Mouse (Mus musculus): ENCODE measurements around the gene Gm6592.
"Not testable (repeated sequence)": the region's sequence is repeated elsewhere in the genome, so short reads cannot be mapped to it uniquely, and the experiment has no call there.

The Gm6592 gene

DNA sequence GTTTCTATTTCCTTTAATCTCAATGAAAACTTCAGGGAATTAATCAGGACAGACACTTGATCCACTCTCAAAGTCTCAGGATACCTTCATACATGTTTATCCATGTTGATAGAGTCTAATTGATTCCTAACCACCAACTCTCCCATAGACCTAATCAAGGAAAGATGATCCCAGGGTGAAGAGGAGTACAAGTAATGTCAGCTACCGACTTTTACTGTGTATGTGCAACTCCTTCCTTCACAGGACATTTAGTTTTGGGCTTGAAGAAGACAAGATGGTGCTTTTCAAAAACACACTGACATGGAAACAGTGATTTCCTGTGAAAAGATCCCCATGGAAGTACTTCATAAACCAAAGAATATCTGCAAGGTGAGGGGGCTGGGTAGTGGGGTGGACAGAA, at the start of gene Gm6592:
Gm6592 (plus strand) TSS at position 301 of the 400 bp plus-strand sequence.
- no peak for DNase-seq (ENCODE audit: low read depth, low spot score)

DNA sequence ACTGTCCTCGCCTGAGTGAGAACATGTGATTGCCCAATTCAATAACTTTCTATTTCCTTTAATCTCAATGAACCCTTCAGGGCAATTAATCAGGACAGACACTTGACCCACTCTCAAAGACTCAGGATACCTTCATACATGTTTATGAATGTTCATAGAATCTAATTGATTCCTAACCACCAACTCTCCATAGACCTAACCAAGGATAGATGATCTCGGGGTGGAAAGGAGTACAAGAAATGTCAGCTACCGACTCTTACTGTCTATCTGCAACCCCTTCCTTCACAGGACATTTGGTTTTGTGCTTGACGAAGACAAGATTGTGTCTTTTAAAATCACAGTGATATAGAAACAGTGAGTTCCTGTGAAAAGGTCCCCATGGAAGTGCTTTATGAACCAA, 40.4 kb upstream of the Gm6592 start, which contains the start of gene Ssxb5:
Ssxb5 (plus strand) TSS at position 301 of the 400 bp plus-strand sequence.
- not testable (repeated sequence) for DNase-seq (ENCODE audit: low read depth, low spot score)

DNA sequence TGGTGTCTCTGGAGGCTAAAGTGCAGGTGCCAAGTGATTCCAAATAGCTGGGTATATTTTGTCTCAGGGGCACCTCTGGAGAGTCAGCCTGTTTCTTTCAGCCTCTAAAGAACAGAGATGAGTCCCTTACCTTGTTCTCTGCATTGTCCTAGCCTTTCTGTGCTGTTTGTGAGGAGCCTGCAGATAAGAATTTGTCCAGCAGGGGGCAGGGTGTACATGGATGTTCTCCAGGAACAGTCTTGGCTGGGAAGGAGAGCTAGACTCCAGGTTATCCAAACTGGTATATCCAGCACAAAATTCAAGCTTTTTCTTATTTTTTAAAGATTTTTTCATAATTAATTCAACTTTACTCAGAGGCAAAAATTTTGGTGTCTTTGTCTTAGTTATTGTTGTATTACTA, 11.8 kb upstream of the Gm6592 start:
- DNase-seq (ENCODE audit: low read depth, low spot score), result peak; percentile 0

GRCm38 (mm10) chrX:8852486-8852885, 8.7 kb downstream of the Gm6592 start:
- no peak for DNase-seq (ENCODE audit: low read depth, low spot score)

DNA sequence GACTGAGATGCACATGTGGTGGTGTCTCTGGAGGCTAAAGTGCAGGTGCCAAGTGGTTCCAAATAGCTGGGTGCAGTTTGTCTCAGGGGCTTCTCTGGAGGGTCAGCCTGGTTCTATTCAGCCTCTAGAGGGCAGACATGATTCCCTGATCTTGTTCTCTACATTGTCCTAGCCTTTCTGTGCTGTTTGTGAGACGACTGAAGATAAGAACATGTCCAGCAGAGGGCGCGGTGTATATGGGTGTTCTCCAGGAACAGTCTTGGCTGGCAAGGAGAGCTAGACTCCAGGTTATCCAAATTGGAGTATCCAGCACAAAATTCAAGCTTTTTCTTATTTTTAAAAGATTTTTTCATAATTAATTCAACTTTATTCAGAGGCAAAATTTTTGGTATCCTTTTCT, 20.5 kb downstream of the Gm6592 start:
- peak; percentile 3 for DNase-seq (ENCODE audit: low read depth, low spot score)

DNA sequence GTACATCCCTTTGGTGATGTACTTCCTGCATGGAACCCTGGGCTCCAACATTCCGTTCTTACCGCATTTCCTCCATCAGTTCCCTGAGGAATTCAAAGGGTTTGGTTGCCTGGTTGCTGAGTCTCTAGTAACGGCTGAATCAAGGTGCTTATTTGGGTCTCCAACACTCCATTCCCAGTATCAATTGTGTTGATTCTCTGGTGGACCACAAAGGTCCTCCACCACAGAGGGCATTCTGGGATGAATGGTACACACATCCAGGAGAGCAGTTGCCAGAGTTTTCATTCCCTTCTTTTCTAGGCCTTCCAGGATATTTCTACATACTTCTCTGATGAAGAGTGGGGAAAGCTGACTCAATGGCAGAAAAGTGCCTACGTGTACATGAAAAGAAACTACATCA, 30.2 kb downstream of the Gm6592 start, which contains the start of gene Gm5751:
Gm5751 (plus strand) TSS at position 301 of the 400 bp plus-strand sequence.
- DNase-seq (ENCODE audit: low read depth, low spot score), result not testable (repeated sequence)

GRCm38 (mm10) chrX:8884336-8884735, 40.5 kb downstream of the Gm6592 start:
- no peak for DNase-seq (ENCODE audit: low read depth, low spot score)

- no peak for DNase-seq (ENCODE audit: low read depth, low spot score)
Measured at GRCm38 (mm10) chrX:8891975-8892342, 48.2 kb downstream of the Gm6592 start.

DNA sequence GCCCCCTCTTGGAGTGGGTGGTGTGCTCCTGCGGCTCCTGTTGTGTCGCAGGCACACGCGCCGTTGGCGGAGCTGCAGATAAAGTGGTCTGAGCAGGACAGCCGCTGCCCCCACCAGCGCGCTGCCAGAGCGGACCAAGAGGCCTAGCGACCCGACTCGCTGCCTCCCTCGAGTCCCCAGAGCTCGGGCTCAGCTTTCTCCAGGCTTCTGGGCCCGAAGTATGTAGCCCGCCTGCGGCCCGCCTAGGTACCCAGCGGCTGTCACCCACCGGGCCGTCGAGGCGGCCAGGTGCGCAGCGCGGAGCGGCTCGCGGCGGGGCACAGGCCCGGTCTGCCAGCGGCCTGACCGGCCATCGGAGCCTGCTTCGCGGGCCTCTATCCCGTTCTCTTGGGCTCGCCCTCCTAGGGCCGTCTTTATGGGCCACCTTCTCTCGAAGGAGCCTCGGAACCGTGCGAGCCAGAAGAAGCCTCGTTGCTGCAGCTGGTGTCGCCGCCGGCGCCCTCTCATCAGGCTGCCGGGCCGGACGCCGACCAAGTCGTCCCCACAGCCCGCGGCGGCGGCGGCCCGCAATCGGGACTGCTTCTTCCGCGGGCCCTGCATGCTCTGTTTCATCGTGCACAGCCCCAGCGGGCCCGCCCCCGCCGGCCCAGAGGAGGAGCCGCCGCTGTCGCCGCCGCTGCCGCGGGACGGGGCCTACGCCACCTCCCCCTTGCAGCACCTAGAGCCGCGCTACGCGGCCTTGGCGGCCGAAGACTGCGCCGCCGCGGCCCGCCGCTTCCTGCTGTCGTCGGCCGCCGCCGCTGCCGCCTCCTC, 48.8 kb downstream of the Gm6592 start, which contains the start of gene B630019K06Rik:
B630019K06Rik (plus strand) TSS at position 40 of the 813 bp plus-strand sequence.
- DNase-seq (ENCODE audit: low read depth, low spot score), result peak; percentile 18

DNA sequence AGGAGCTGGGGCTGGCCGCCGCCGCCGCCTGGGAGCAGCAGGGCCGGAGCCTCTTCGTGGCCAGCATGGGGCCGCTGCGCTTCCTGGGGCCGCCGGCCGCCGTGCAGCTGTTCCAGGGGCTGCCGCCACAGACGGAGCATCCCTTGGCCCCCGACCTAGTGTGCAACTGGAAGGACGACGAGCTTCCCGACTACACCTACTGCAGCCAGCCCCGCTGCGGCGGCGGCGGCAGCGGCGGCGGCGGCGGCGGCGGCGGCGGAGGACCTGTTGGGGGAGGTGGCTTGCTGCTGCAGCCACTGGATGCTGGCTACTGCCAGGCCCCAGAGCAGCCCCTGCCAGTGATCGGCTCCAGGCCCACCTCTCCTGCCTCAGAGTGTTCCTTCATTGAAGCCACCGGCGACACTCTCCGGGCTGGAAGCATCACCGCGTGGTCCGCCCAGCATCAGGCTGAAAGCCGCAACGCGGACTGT, 49.4 kb downstream of the Gm6592 start:
- no peak for DNase-seq (ENCODE audit: low read depth, low spot score)

Data from skeletal muscle tissue, adult 2 months (tissue).